ENCODE assay signal across 8 mouse cellular contexts in genomic region chr4:141559898-141560263, GRCm38 (mm10). TPM values are rescaled to one million over a fixed set of nuclear protein-coding genes. Genes with fewer than 3 reads are reported as not detected.
DNase-seq lines count a peak whose midpoint lies in the region; ATAC-seq and TF ChIP-seq lines count a peak whose summit lies in the region.

No protein-coding gene starts in this region.

- H3K27ac ChIP-seq in gastrocnemius, adult 2 months = peak overlapping the region; percentile 100
- peak overlapping the region; percentile 88 for H3K27ac ChIP-seq in hindbrain, embryonic 16.5 days (ENCODE audit: low read depth, low read length)
- H3K27ac ChIP-seq in left cerebral cortex, adult 2 months = peak overlapping the region; percentile 93

- H3K9ac ChIP-seq in hindbrain, embryonic 16.5 days (ENCODE audit: low read depth, low read length) = peak overlapping the region; percentile 68

- H3K4me3 ChIP-seq in gastrocnemius, adult 2 months = peak overlapping the region; percentile 85
- peak overlapping the region; percentile 44 for H3K4me3 ChIP-seq in hindbrain, embryonic 16.5 days (ENCODE audit: low read length)
- peak overlapping the region; percentile 45 for H3K4me3 ChIP-seq in left cerebral cortex, adult 2 months
- H3K4me3 ChIP-seq in megakaryocyte, embryonic 14.5 days (replicated peaks) = peak overlapping the region; percentile 95

- DNase-seq in Patski (ENCODE audit: low read depth, low spot score) = no peak
- DNase-seq in cerebellum, postnatal 25 days = peak; percentile 87 to 91
- DNase-seq in gastrocnemius, adult 2 months = peak; percentile 88
- peak; percentile 71 to 73 for DNase-seq in left cerebral cortex, adult 2 months (ENCODE audit: extremely low spot score in 1 of 2, low spot score in 2 of 2)
- DNase-seq in right cerebral cortex, postnatal 14 days = peak; percentile 68
- peak; percentile 83 for DNase-seq in urinary bladder, postnatal 25 days (ENCODE audit: low spot score)

- H3K4me2 ChIP-seq in hindbrain, embryonic 16.5 days (ENCODE audit: low read length) = peak overlapping the region; percentile 87

- peaks cover 15% of the 10 kb centered on the region for H3K4me1 ChIP-seq in hindbrain, embryonic 16.5 days (ENCODE audit: control insufficient read depth, insufficient read depth, low read depth, low read length)
- H3K4me1 ChIP-seq in megakaryocyte, embryonic 14.5 days = peaks cover 38% of the 10 kb centered on the region

- POLR2A ChIA-PET in Patski (lab: Charles Lee) = interaction anchor here (1.1 to 1.2 kb wide), 3 partner anchors 9 to 128 kb away, joined by 3 to 5 read pairs (median 5); no protein-coding TSS in a partner anchor

- in situ Hi-C loops in Patski (cut with MboI; ENCODE audit: low pct_unique_long_range_greater_than_20kb) = loop anchor here (5.0 to 25.0 kb wide), 2 partner anchors 73 to 273 kb away; no protein-coding TSS in a partner anchor

- H3K27me3 ChIP-seq in Patski = no peaks in the 10 kb centered on the region
- H3K27me3 ChIP-seq in hindbrain, embryonic 16.5 days (replicated peaks; ENCODE audit: control insufficient read depth, insufficient read depth, low read length) = no peaks in the 10 kb centered on the region
- peaks cover 3% of the 10 kb centered on the region for H3K27me3 ChIP-seq in megakaryocyte, embryonic 14.5 days (replicated peaks)

- CTCF ChIA-PET in Patski (lab: Charles Lee) = interaction anchor here (1.1 to 1.6 kb wide), 2 partner anchors 13 to 60 kb away, joined by 3 to 4 read pairs; no protein-coding TSS in a partner anchor

- no peaks in the 10 kb centered on the region for H3K9me3 ChIP-seq in hindbrain, embryonic 16.5 days (ENCODE audit: control insufficient read depth, low read length)
- H3K9me3 ChIP-seq in megakaryocyte, embryonic 14.5 days = 0 out of 2 replicates have a peak, but pooled peaks cover 3% of the 10 kb centered on the region

- no peak for ATAC-seq in Patski
- peak; percentile 51 for ATAC-seq in hindbrain, embryonic 16.5 days

- no peaks in the 10 kb centered on the region for H3K36me3 ChIP-seq in hindbrain, embryonic 16.5 days (ENCODE audit: control insufficient read depth, insufficient read depth, low read length)
- peaks cover 2% of the 10 kb centered on the region for H3K36me3 ChIP-seq in megakaryocyte, embryonic 14.5 days (replicated peaks; ENCODE audit: low read length)

- intact Hi-C loops in gastrocnemius, adult 2 months (cut with DNase I) = loop anchor here (1.0 to 5.0 kb wide), 2 partner anchors 58 to 129 kb away; no protein-coding TSS in a partner anchor
- intact Hi-C loops in left cerebral cortex, adult 2 months (cut with DNase I) = loop anchor here (1.0 to 2.0 kb wide), 4 partner anchors 14 to 153 kb away; no protein-coding TSS in a partner anchor

- 2% methylated on average over 9 of the region's 9 CpGs for WGBS in hindbrain, embryonic 16.5 days

- peak; percentile 79 for TF ChIP-seq CTCF in Patski (IDR thresholded peaks at IDR 0.05)
- peak; percentile 98 for TF ChIP-seq CTCF in gastrocnemius, adult 2 months (IDR thresholded peaks at IDR 0.05)
- TF ChIP-seq CTCF in left cerebral cortex, adult 2 months (IDR thresholded peaks at IDR 0.05) = peak; percentile 90

RNA-seq across cellular contexts. Expression of gene Spen, which starts 21.5 kb away (rescaled TPM):
- 31.8 TPM for polyA plus RNA-seq in Patski (2021)
- total RNA-seq in gastrocnemius, adult 2 months (2021) = 10 to 100 TPM; 23.3 to 25.1 TPM
- 10.1 and 11.8 TPM in 2 replicates for polyA plus RNA-seq in hindbrain, embryonic 16.5 days (2015; fragmentation: Nextera tagmentation; extraction: Ambion mirVana)
- 10 to 100 TPM; 68.0 to 73.2 TPM for total RNA-seq in left cerebral cortex, adult 2 months (2021)
- polyA plus RNA-seq in megakaryocyte, embryonic 14.5 days (2012; ENCODE audit: insufficient read depth, low replicate concordance) = 101 and 202 TPM in 2 replicates

RNA-seq across cellular contexts. Expression of gene Fblim1, which starts 46.0 kb away (rescaled TPM):
- 90.1 TPM for polyA plus RNA-seq in Patski (2021)
- 1 to 10 TPM; 1.1 to 1.5 TPM for total RNA-seq in gastrocnemius, adult 2 months (2021)
- 42.9 and 51.5 TPM in 2 replicates for polyA plus RNA-seq in hindbrain, embryonic 16.5 days (2015; fragmentation: Nextera tagmentation; extraction: Ambion mirVana)
- 1 to 10 TPM in 1 of 2 experiments, under 1 TPM in 1; 0.75 to 1.1 TPM for total RNA-seq in left cerebral cortex, adult 2 months (2021)
- 4.7 and 17.1 TPM in 2 replicates for polyA plus RNA-seq in megakaryocyte, embryonic 14.5 days (2012; ENCODE audit: insufficient read depth, low replicate concordance)

RNA-seq across cellular contexts. Expression of gene Tmem82, which starts 58.6 kb away (rescaled TPM):
- polyA plus RNA-seq in Patski (2021) = 0.05 TPM
- 1 to 10 TPM in 1 of 2 experiments, under 1 TPM in 1; 0.61 to 3.2 TPM for total RNA-seq in gastrocnemius, adult 2 months (2021)
- 0.34 and 0.45 TPM in 2 replicates for polyA plus RNA-seq in hindbrain, embryonic 16.5 days (2015; fragmentation: Nextera tagmentation; extraction: Ambion mirVana)
- total RNA-seq in left cerebral cortex, adult 2 months (2021) = 1 to 10 TPM in 1 of 2 experiments, under 1 TPM in 1; 0.30 to 1.1 TPM
- polyA plus RNA-seq in megakaryocyte, embryonic 14.5 days (2012; ENCODE audit: insufficient read depth, low replicate concordance) = 1.1 TPM in 1 of 2 replicates, not detected in the other

Comparison
In these comparisons a context has a peak if more than half of its experiments do, and no peak if none do; other contexts are left out.
1. H3K4me3 ChIP-seq: peak in every context shown above with its lines; median percentile 95 in megakaryocyte, embryonic 14.5 days; 85 in gastrocnemius, adult 2 months; 45 in left cerebral cortex, adult 2 months; 44 in hindbrain, embryonic 16.5 days.